Mouse (Mus musculus) Patski (cell line): ENCODE data around the gene Olfr26. TPM values are rescaled to one million over a fixed set of nuclear protein-coding genes. Genes with fewer than 3 reads are reported as not detected.
"Not testable (repeated sequence)": the region's sequence is repeated elsewhere in the genome, so short reads cannot be mapped to it uniquely, and the experiment has no call there.

Experiments used
- ATAC-seq: fragments of 100-300 bp; one replicate; pipeline ENCODE4 v1.8.0; 2021
- CTCF ChIA-PET: fragments of 350-600 bp; sonication (Branson Sonifier 250); formaldehyde crosslinking; loops from one replicate; lab custom pipeline; 2022; ENCODE audit warnings: inconsistent platforms; lab: Charles Lee
- POLR2A ChIA-PET: fragments of 350-600 bp; sonication (Branson Sonifier 250); formaldehyde crosslinking; loops from one replicate; lab custom pipeline; 2022; ENCODE audit warnings: antibody characterized with exemption, inconsistent platforms; lab: Charles Lee
- DNase-seq: peaks from one replicate; pipeline ENCODE4 v3.0.0-alpha.2; 2011; ENCODE audit warnings: low read depth, low spot score
- H3K27me3 ChIP-seq: fragments of 371-371 bp; one replicate; pipeline ENCODE4 v1.5.1; 2021
- CTCF ChIP-seq: fragments of 100-300 bp; IDR thresholded peaks from one replicate; pipeline ENCODE4 v1.5.1; 2021
- in situ Hi-C: fragments of 300-500 bp; cut with MboI; formaldehyde crosslinking; loops from 3 replicates; pipeline ENCODE4 v1.11.1; 2018; ENCODE audit warnings: low pct_unique_long_range_greater_than_20kb, mixed read lengths
- polyA plus RNA-seq: library from polyadenylated mRNA; unstranded; gene quantifications from one replicate; pipeline ENCODE4 v1.2.3, GENCODE M21; 2021

Olfr26 gene
- polyA plus RNA-seq, result not detected

DNA sequence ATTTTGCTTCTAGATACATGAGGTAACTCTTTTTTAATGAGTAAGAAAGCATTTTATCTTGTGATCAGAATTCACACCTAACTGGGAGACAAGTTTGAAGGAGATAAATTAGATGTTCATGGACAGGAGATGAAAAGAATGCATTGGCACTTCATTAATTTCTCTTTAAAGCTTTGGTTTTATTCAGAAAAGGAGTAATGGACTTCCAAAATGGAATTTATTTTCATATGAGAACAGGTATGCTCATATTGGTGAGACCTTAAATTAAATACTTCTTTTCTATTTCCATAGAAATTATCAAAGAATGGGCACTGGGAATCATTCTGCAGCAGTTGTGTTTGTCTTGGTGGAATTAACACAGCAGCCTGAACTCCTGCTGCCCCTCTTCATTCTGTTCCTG is at the start of gene Olfr26:
TSS of gene Olfr26 (plus strand) at position 301 of the 400 bp plus-strand sequence.
- POLR2A ChIA-PET, result no interaction called here
- CTCF ChIA-PET, result no interaction called here
- ATAC-seq (no peak), DNase-seq (no peak)
- no peaks in the 10 kb centered on the region for H3K27me3 ChIP-seq
- in situ Hi-C loops, result no loop called here
- no peak for TF ChIP-seq CTCF

DNA sequence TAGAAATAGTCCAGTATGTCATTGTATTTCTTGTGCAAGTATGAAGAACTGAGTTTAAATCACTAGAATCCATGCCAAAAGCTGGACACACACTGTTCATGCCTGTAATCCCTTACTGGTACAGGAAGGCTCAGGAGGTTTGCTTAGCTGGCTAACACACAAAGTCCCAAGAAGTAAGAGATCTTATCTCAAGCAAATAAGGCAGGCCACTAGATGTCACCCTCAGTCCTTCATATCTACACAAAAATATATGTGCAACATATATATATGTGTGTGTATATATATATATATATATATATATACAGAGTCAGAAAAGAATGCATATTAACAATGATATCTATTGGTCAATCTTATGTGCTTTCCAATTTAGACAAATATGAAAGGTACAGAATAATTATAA is 49.2 kb upstream of the Olfr26 start:
- no peak for DNase-seq
- ChIA-PET POLR2A (no interaction called here), CTCF (no interaction called here)
- no peak for ATAC-seq
- in situ Hi-C loops, result no loop called here
- no peaks in the 10 kb centered on the region for H3K27me3 ChIP-seq
- no peak for TF ChIP-seq CTCF

DNA sequence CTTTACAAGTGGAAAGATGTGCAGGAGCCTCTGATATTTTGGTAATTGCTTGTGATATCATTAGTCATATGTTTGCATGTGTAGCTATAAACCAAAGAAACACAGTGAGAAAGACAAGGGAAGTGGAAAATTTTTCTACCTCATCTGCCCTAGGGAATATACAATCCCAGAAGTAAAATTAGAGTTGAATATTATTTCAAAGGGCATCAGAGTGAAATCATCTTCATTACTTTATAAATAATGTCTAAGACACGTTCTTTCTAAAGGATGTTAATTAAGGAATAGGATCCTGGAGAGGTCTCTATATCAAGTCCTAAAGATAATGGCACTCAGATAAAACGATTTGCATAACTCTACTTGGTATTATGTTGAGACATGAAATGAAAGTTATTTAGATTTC is 40.5 kb upstream of the Olfr26 start, which contains the start of gene Olfr922:
TSS of gene Olfr922 (plus strand) at position 301 of the 400 bp plus-strand sequence.
- CTCF ChIA-PET, result no interaction called here
- ATAC-seq (no peak), DNase-seq (no peak)
- no peaks in the 10 kb centered on the region for H3K27me3 ChIP-seq
- in situ Hi-C loops, result no loop called here
- POLR2A ChIA-PET, result no interaction called here
- no peak for TF ChIP-seq CTCF

DNA sequence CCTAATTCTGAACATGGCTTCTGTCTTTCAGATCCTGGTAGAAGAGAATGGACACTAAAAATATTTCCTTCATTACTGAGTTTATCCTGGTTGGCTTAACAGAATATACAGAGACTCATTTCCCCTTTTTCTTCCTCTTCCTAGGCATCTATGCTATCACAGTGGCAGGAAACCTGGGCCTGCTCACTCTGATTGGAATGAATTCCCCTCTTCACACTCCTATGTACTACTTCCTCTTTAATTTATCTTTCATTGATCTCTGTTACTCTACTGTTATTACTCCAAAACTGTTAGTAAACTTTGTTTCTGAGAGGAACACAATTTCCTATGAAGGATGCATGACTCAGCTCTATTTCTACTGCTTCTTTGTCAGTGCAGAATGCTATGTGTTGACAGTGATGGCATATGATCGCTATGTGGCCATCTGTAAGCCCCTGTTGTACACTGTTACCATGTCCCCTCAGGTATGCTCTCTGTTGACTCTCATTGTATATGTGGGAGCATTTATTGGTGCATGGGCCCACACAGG is 39.3 kb upstream of the Olfr26 start:
- POLR2A ChIA-PET, result no interaction called here
- CTCF ChIA-PET, result no interaction called here
- H3K27me3 ChIP-seq, result no peaks in the 10 kb centered on the region
- no peak for DNase-seq
- in situ Hi-C loops, result no loop called here
- TF ChIP-seq CTCF, result no peak
- no peak for ATAC-seq

DNA sequence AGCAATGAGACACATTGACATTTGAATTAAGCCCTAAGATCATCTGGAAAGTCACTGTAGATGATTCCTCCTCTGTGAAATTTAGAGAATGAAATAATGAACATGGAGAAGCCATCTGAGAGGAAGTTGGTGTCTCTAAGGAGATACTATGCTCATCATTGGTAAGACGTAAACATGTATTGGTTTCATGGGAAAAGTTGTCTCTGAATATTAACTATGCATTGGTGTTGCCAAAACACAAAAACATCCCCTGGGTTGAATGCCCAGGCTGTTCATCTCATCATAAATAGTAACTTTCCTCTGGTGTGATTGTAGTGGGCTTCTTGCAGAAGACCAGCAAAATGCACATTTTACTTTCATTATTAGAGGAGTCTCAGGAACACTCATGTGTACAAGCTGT is 28.6 kb upstream of the Olfr26 start, which contains the start of gene Olfr923:
TSS of gene Olfr923 (plus strand) at position 301 of the 400 bp plus-strand sequence.
- POLR2A ChIA-PET, result no interaction called here
- H3K27me3 ChIP-seq, result peaks cover 18% of the 10 kb centered on the region
- CTCF ChIA-PET, result no interaction called here
- no peak for DNase-seq
- ATAC-seq, result no peak
- no peak for TF ChIP-seq CTCF
- in situ Hi-C loops, result no loop called here

DNA sequence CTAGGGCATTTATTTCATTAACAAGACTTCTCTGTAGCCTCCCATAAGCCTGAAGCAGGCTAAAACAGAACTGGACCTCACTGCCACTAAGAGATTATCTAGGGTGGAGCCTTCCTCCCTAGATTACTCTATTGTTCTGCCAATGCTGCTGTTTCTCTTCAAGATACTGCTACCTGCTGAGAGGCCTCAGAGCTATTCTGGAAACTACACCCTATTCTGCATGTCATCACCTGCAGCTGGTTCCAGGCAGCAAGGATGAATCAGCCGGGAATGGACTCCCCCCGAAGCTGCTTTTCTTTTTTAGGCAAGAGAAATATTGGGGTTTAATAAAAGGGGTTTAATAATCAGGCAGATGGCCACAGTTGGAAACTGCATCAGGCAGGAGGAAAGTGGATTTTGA is 21.8 kb upstream of the Olfr26 start:
- in situ Hi-C loops, result no loop called here
- ChIA-PET POLR2A (no interaction called here), CTCF (no interaction called here)
- no peak for TF ChIP-seq CTCF
- ATAC-seq (no peak), DNase-seq (no peak)
- H3K27me3 ChIP-seq, result peaks cover 7% of the 10 kb centered on the region

DNA sequence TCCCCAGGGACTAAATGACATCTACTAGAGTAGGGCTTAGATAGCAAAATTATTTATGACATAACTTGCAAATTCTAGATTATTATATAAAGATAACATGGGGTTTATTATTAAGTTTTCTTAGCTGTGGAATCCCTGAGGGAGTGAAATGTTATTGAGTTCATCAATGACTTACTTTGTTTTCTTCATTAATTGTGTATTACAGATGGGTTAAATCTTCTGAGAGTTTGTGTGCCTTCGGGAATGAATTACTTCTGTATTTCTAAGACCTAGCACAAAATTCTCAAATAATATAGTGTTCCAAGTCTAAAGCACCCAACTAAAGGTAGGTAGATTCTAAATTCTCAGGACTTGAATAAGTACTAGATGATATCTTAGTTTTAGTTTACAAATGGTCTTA is 10.7 kb upstream of the Olfr26 start, which contains the start of gene Olfr924:
TSS of gene Olfr924 (plus strand) at position 301 of the 400 bp plus-strand sequence.
- ATAC-seq, result no peak
- in situ Hi-C loops, result no loop called here
- ChIA-PET POLR2A (no interaction called here), CTCF (no interaction called here)
- DNase-seq, result no peak
- H3K27me3 ChIP-seq, result no peaks in the 10 kb centered on the region
- TF ChIP-seq CTCF, result no peak

DNA sequence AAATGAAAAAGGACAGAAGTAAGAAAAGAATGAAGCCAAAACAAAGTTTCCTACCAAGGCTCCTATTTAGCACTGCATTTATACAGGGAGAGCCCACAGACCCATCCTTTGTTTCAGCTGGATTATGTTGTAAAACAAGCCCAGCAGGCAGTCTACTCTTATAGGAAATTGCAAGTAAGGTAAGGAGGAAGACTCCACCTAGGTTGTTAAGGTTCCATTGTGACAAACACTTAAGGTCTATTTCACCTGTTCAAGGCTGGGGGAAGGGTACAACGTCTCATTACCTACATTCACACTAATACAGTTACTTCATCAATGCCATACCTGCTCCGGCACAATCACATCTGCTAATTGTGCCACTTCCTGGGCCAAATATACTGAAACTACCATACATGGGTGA is 20.0 kb downstream of the Olfr26 start:
- ATAC-seq, in situ Hi-C loops, POLR2A ChIA-PET, H3K27me3 ChIP-seq, CTCF ChIA-PET, DNase-seq: not testable (repeated sequence)

DNA sequence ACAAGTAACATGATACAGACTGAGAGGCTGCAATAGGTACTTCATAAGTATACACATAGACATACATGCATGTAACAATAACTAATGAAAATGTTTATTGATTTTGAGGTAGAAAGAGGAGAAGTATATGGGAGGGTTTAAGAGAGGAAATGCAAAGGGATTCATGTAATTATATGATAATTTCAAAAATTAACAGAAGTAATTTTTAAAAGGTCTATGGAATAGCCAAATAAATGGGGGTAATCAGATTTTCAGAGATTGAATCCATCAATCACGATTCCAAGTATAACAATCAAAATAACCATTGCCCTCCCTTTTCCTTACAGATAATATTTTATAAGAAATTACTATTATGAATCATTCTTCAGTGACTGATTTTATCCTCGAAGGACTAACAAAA is 22.0 kb downstream of the Olfr26 start, which contains the start of gene Olfr926:
TSS of gene Olfr926 (plus strand) at position 301 of the 400 bp plus-strand sequence.
- CTCF ChIA-PET, result no interaction called here
- ATAC-seq (no peak), DNase-seq (no peak)
- in situ Hi-C loops, result no loop called here
- no peak for TF ChIP-seq CTCF
- H3K27me3 ChIP-seq, result no peaks in the 10 kb centered on the region
- POLR2A ChIA-PET, result no interaction called here

Other genes starting within 250 kb of the Olfr26 start
- gene Olfr914, start 250.0 kb upstream of the Olfr26 start, polyA plus RNA-seq, result not detected
- gene Olfr916, start 195.2 kb upstream of the Olfr26 start, polyA plus RNA-seq, result not detected
- not detected for gene Olfr917, start 189.2 kb upstream of the Olfr26 start, polyA plus RNA-seq
- not detected for gene Olfr918, start 180.5 kb upstream of the Olfr26 start, polyA plus RNA-seq
- gene Olfr919, start 151.4 kb upstream of the Olfr26 start, polyA plus RNA-seq, result not detected
- 61.4 TPM for gene Vwa5a, start 136.8 kb upstream of the Olfr26 start, polyA plus RNA-seq
- 0.33 TPM for gene Olfr920, start 102.8 kb upstream of the Olfr26 start, polyA plus RNA-seq
- not detected for gene Olfr921, start 82.0 kb upstream of the Olfr26 start, polyA plus RNA-seq
- not detected for gene Olfr922, start 40.4 kb upstream of the Olfr26 start, polyA plus RNA-seq
- not detected for gene Olfr923, start 28.5 kb upstream of the Olfr26 start, polyA plus RNA-seq
- gene Olfr924, start 10.6 kb upstream of the Olfr26 start, polyA plus RNA-seq, result not detected
- gene Olfr926, start 22.1 kb downstream of the Olfr26 start, polyA plus RNA-seq, result not detected
- not detected for gene Olfr930, start 74.7 kb downstream of the Olfr26 start, polyA plus RNA-seq
- gene Olfr933, start 117.3 kb downstream of the Olfr26 start, polyA plus RNA-seq, result not detected
- gene Olfr934, start 133.3 kb downstream of the Olfr26 start, polyA plus RNA-seq, result not detected
- not detected for gene Olfr935, start 144.6 kb downstream of the Olfr26 start, polyA plus RNA-seq
- gene Olfr146, start 168.3 kb downstream of the Olfr26 start, polyA plus RNA-seq, result not detected
- not detected for gene Olfr937, start 209.9 kb downstream of the Olfr26 start, polyA plus RNA-seq
- not detected for gene Olfr938, start 223.8 kb downstream of the Olfr26 start, polyA plus RNA-seq